8 mouse cellular contexts compared by ENCODE assay signal in the genomic region with DNA sequence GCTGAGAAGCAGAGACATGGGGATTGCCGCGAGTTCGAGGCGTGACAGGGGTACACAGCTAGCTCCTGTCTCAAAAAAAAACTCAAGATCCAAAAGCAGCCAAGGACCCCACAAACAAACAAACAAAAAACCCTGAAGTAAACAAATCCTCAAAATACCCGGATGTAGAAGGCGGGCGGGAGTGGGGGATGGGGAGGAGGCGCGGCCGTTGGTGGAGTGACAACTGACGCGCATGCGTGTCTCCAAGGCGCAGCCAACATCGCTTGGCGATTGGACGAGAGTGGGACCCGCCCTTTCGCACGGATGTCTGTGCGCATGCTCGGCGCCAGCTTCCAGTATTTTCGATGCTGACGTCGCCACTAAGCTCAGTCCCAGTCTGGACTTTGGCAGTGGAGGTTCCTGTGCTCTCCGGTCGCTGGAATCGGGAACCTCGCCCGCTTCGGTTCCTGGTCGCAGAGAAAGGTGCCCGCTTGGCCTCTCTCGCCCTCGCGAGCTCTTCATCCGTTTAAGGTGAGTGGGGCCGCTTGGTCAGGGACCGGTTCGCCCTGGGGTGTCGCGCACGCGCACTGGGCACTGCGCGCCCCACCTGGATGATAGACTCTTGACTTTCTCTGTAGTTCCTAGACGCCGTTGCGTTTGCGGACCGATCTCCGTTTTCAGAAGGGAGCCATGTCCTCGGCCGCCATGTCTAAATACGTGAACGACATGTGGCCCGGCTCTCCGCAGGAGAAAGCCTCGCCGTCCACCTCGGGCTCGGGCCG. TPM values are rescaled to one million over a fixed set of nuclear protein-coding genes. Genes with fewer than 3 reads are reported as not detected.
A peak's percentile ranks its signal among the peaks of the same experiment; 100 is the strongest.
DNase-seq lines count a peak whose midpoint lies in the region; ATAC-seq and TF ChIP-seq lines count a peak whose summit lies in the region.

Gene Rsrp1, plus strand, starts transcription at position 335 of the 761 bp plus-strand sequence.

- peak within 1 kb of the TSS; percentile 99 for H3K27ac ChIP-seq in gastrocnemius, adult 2 months
- H3K27ac ChIP-seq in hindbrain, postnatal 0 days = peak within 1 kb of the TSS; percentile 96
- peak within 1 kb of the TSS; percentile 100 for H3K27ac ChIP-seq in left cerebral cortex, adult 2 months

- no peaks in the 10 kb centered on the region for H3K27me3 ChIP-seq in hindbrain, postnatal 0 days (ENCODE audit: insufficient read depth, low read length)

- H3K36me3 ChIP-seq in hindbrain, postnatal 0 days (ENCODE audit: insufficient read depth, low read length) = peaks cover 29% of the 10 kb centered on the region

- TF ChIP-seq CTCF in gastrocnemius, adult 2 months (IDR thresholded peaks at IDR 0.05) = no peak
- no peak; the same call in 1 of the 2 replicates for TF ChIP-seq CTCF in hindbrain, postnatal 0 days (IDR thresholded peaks at IDR 0.05; ENCODE audit: low read depth)
- no peak for TF ChIP-seq CTCF in left cerebral cortex, adult 2 months (IDR thresholded peaks at IDR 0.05)

- peak within 1 kb of the TSS; percentile 92 for H3K4me2 ChIP-seq in hindbrain, postnatal 0 days (ENCODE audit: low read depth, low read length)

- under 1% methylated on average over 64 of the region's 64 CpGs for WGBS in hindbrain, postnatal 0 days

- H3K9ac ChIP-seq in hindbrain, postnatal 0 days (replicated peaks; ENCODE audit: low read length) = peak within 1 kb of the TSS; percentile 97

- no peaks in the 10 kb centered on the region for H3K4me1 ChIP-seq in hindbrain, postnatal 0 days (ENCODE audit: insufficient read depth, low read length)

- peak within 1 kb of the TSS; percentile 100 for H3K4me3 ChIP-seq in gastrocnemius, adult 2 months
- H3K4me3 ChIP-seq in hindbrain, postnatal 0 days (ENCODE audit: low read length) = peak within 1 kb of the TSS; percentile 80
- peak within 1 kb of the TSS; percentile 94 for H3K4me3 ChIP-seq in left cerebral cortex, adult 2 months

- peak; percentile 96 for ATAC-seq in hindbrain, postnatal 0 days
- ATAC-seq in megakaryocyte, adult 5-6 weeks (ENCODE audit: poor library complexity, severe bottlenecking) = peak; percentile 67

- intact Hi-C loops in gastrocnemius, adult 2 months (cut with DNase I) = no loop called here
- intact Hi-C loops in left cerebral cortex, adult 2 months (cut with DNase I) = loop anchor here (5.0 kb wide), 1 partner anchor 71 kb away; the partner anchor contains the start of gene Maco1

- H3K9me3 ChIP-seq in hindbrain, postnatal 0 days (ENCODE audit: low read length) = no peaks in the 10 kb centered on the region

- DNase-seq in WW6 (ENCODE audit: low read depth, low spot score) = peak; percentile 94
- peak; percentile 95 to 98 for DNase-seq in cerebellum, postnatal 4 days (ENCODE audit: low spot score in 2 of 2)
- DNase-seq in gastrocnemius, adult 2 months = peak; percentile 99
- DNase-seq in hindbrain, postnatal 0 days (ENCODE audit: low spot score) = peak; percentile 100
- peak; percentile 97 to 98 for DNase-seq in left cerebral cortex, adult 2 months (ENCODE audit: extremely low spot score in 1 of 2, low spot score in 2 of 2)
- DNase-seq in right cerebral cortex, adult 2 months (ENCODE audit: low spot score in 2 of 2) = peak; percentile 97 to 98
- DNase-seq in urinary bladder, postnatal 14 days (ENCODE audit: low spot score) = peak; percentile 98

RNA-seq across cellular contexts. Expression of gene Rsrp1, which starts in this region (rescaled TPM):
- 100 to 1,000 TPM; 221 to 234 TPM for total RNA-seq in gastrocnemius, adult 2 months (2021)
- 70.0 and 112 TPM in 2 replicates for total RNA-seq in hindbrain, postnatal 0 days (2014; rRNA removed)
- 256 and 295 TPM in 2 replicates for polyA plus RNA-seq in hindbrain, postnatal 0 days (2015; fragmentation: Nextera tagmentation; extraction: Ambion mirVana)
- total RNA-seq in left cerebral cortex, adult 2 months (2021) = 100 to 1,000 TPM; 284 to 304 TPM
- total RNA-seq in megakaryocyte, adult 5-6 weeks (2015) = 680 and 693 TPM in 2 replicates
- 257 and 330 TPM in 2 replicates for total RNA-seq in megakaryocyte, adult 5-6 weeks (2017)

Comparison
In these comparisons a context has a peak if more than half of its experiments do, and no peak if none do; other contexts are left out.
1. Peak in every context shown above with its lines: DNase-seq, ATAC-seq, H3K4me3 ChIP-seq and H3K27ac ChIP-seq.